Mouse (Mus musculus) heart, adult 8-10 months (tissue): ENCODE measurements at regions not wholly inside any gene's neighbourhood (a gene's known extent, or its start where the extent isn't known, plus 50 kb on each side); places are given as distances from the start of the nearest gene placed in this dataset.

Experiments
- DNase-seq: peaks from one replicate; pipeline ENCODE4 v3.0.0; 2022; ENCODE audit warnings: low spot score

DNA sequence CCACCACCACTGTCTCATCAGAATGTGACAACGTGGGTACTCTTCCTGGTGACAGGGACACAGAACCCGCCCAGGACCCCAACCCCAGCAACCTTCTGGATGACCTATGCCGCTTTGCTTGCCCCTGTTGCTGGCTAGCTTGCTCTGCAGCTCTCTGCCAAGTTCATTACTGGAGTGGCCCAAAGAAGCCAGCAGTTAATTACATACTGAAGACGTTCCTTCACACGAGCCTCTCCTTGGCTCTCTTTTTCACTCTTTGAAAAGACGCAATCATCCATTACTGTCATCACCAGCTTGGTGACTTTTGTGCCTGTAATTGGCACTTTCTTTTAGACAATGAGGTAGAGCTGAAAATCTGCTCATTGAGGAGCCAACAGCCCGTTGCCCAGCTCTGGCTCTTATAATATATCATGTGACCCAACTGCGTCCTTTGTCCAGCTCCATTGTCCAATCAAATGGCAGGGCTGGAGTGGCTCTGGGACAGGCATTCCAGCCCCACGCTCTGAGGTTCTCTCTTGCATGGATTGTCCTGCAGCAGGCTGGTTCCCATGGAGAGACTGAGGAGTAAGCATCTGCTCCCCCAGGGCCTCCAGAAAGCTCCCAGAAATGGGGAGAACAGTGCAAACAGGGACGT is 274.4 kb upstream of the Gm10131 start:
- no peak for DNase-seq

DNA sequence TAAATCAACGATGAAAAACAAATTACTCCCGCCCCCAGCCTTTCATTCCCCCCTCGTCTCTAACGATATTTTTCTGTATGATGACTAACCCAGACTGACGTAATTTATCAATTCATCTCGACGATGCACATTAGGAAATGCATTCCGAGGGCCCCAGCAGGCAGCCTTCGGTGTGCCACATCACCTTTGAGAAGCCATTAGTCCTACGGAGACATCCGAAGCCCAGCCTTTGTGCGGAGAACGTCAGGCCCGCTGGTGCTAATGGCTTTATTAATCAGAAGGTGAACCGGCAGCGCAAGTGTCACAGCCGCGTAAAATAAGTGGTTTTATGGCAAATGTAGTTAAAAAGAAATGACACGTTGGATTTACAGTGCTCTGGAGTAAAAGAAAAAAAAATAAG is 269.1 kb upstream of the Gm10131 start:
- DNase-seq = no peak

DNA sequence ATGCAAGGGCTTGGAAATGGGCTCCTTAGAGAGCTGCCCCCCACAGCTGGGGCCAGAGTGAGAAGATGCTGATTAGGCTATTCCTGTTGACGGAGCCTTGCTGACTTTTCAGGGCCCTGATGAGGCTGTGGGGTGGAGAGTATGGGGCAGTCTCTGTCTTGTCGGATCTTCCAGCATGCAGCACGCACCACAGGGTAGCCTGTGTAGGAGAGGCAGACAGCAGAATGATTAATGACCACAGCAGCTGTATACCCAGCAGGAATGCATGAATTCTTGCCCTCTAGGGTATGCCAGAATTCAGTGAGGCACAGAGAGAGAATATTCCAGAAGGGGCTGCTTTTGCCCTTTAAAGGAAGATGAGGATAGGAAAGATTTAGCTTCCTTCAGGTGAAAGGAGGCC is 265.6 kb upstream of the Gm10131 start:
- no peak for DNase-seq

DNA sequence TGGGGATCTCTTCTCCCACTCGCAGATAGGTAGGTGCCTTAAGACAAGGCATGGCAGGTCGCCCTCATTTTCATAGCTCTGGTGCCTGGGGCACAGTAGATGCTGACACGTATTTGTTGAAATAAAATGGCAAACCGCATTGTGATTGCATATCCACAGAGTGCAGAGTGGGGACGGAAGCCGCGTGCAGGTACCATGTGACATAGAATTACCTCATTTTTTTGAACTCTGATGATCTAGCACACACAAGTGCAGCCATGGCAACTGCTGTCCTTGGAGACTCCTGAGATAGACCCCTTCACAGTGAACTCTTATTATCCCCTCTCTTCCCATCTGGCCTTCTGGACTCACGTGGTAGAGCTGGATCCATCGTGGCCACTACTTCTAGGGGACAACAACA is 262.7 kb upstream of the Gm10131 start:
- no peak for DNase-seq

DNA sequence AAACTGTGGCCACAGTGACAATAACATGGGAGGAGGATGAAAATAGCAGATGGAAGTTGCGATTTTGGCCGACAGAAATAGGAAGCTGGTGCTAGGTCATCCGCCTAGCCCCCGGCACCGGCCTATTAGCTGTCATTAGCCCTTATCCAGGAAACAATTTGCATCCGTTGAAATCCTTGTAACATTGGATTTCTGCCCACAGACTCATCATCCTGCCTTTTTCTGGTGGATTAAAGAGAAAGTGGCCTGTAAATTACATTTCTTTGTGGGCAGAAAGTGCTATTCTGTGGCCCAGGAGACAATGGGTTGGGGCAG is 261.1 kb upstream of the Gm10131 start:
- no peak for DNase-seq

DNA sequence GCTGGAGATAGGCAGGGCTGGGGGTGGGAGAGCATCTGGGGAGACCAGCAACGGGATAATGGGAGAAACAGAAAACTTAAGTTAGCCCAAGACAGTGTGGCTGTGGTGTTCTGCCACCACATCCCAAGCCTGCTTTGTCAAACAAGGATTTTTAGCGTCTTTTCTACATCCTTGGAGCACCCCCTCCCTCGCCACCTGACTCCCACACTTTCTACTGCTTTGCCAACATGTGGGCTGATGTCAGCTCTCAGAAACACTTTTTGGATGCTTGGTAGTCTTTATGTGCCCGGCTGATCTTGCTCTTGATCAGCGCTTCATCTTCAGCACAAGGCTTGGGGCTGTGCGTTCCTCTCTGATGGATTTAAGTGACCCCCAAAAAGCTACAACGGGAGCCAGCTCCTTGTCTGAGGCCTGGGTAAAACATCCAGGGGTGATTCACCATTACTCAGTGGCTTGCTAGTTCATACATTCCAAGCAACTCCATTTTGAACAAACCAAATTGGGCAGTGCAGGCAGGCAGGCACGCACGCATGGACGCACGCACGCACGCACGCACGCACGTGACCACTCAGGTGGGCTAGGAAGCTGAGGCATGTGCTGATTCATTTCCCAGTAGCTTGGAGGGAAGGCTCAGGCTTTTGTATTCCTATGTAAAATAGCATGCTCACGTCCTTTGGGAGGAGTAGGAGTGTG is 260.6 kb upstream of the Gm10131 start:
- no peak for DNase-seq

DNA sequence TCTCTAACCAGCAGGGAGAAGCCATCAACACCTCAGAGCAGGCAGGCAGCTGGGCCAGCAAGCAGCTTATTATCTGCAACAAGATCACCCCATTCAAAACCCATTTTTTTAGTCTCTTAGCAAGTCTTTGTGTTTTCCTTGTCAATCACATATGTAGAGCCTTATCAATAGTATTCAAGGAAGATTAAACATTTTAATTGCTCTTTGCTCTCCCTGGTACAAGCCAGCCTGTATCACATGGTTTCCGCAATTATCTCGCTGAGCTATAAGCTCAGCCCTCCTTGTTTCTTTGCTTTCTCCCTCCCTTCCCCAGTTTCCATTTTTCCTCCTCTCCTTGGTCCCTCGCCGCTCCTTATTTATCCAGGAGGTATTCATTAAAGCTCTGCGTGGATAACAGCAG is 259.9 kb upstream of the Gm10131 start:
- DNase-seq = no peak

DNA sequence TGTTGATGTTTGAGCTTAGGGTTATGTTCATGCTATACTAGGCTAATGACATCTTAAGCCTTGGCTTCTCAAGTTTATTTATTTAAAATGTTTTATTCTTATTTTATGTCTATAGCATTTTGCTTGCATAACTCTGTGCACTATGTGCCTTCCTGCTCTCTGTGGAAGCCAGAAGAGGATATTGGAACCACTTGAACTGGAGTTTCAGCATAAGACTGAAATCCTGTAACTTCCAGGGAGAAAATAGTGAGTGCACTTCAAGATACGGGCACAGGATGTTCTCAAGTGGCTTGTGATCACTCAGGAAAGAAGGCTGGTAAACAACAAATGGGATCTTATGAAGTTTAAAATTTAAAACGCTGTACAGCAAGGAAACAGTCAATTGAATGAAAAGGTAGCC is 257.0 kb upstream of the Gm10131 start:
- DNase-seq = no peak

DNA sequence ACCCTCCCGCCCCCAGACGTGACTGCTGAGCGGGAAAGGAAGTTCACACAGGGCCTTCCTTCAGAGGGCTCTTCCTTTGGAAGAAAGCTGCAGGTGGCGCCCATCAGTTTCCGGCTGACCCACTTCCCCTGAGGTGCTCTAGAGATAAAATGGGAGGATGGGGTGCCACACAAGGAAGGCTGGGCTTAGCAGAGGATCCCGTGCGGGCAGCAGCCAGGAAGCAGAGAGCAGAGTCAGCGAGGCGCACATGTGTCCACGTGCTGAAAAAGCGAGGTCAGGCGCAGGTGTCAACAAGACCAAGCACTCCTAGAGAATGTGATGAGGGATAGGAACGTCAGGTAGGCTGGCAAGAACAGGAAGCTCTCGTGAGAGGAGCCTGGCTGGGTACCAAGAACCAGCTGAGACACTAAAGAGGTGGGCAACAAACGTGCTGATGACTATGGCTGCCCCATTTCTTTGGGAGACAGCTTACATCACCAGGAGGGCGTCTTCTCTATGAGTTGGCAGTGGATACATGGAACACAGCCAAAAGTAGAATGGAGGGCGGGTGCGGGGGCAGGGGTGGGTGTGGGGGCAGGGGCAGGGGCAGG is 253.0 kb upstream of the Gm10131 start:
- DNase-seq = no peak

DNA sequence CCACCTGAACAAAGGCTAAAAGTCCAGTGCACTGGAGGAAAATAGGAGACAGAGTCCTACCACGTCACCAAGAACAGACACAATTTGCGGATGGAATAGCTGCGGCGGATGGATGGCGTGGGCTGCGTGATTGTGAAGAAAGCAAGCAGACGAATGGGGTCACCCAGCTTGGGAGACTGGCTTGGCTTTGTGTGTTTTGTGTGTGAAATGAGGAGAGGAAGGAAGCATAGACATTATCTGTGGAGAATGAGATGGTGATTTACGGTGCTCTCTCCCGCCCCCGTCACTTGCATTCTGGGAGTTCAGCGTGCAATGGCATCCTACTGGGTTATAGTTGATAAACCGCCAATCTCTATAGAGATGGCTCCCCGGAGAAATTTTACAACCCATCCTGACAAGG is 252.1 kb upstream of the Gm10131 start:
- no peak for DNase-seq

DNA sequence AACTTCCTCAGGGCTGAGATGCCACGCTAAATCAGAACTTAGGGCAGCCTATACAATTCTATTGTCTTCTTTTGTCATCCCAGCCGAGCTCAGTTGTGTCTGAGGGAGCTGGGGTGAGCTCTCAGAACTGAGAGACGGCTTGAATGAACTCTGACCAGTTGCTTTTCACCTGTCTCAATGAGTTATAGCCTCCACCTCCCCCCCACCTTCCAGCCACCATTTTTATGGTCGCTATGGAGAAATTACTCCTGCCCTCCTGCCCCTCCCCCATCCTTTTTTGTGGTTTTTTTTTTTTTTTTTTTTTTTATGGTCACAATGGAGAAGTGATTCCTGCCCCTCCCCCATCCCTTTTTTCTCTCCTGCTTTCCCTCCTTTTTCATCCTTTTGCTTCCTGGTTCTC is 251.6 kb upstream of the Gm10131 start:
- no peak for DNase-seq

DNA sequence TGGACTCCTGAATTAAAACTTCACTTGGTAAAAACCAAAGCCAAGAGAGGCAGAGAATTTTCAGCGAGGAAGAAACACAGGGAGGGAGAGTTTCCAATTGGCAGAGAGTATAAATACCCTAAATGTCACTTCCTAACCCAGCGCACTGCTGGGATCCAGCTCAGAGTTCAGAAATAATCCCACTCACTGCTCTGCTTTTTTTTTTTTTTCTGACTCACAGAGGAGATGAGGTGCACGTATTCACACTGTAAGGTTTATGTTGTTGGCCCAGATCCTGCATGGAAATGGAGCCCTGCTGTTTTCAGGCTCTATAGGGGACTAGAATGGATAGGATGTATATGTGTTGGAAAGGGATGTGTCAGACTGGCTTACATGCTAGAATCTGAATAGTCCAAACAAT is 249.8 kb upstream of the Gm10131 start:
- DNase-seq = no peak

DNA sequence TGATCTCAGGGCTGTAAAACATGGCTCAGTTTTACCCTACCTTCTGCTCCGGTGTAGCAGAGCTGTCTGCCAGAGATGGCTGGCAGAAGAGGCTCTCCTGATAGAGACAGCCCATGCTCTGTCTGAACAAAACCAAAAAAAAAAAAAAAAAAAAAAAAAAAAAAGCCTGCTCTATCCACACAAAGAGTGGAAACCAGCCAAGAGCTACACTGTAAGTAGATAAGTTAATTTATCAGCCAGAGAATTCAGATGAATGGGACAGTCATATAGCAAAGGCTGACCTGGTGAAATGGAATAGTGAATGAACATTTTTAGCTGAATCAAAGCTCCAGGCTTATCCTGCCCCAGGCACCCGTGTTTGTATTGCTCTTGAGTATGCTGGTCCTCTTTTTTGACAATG is 248.2 kb upstream of the Gm10131 start:
- DNase-seq = no peak

DNA sequence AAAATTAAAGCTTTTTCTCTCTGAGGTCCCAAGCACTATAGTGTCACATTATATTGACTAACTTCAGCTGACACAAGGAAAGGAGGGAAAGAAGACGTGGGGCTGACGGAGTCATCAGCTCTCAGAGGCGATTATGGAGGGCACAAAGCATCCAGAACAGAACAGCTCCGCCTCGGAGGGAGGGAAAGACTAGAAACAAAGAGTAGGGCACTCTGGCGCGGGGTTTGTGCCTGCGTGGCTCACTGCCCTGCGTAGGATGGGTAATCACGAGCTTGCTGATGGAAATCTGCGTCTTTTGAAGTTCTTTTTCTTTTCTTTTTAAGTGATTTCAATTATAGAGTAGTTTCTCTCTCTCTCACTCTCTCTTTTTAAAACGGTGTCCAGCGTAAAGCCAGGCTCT is 243.5 kb upstream of the Gm10131 start:
- DNase-seq = no peak

DNA sequence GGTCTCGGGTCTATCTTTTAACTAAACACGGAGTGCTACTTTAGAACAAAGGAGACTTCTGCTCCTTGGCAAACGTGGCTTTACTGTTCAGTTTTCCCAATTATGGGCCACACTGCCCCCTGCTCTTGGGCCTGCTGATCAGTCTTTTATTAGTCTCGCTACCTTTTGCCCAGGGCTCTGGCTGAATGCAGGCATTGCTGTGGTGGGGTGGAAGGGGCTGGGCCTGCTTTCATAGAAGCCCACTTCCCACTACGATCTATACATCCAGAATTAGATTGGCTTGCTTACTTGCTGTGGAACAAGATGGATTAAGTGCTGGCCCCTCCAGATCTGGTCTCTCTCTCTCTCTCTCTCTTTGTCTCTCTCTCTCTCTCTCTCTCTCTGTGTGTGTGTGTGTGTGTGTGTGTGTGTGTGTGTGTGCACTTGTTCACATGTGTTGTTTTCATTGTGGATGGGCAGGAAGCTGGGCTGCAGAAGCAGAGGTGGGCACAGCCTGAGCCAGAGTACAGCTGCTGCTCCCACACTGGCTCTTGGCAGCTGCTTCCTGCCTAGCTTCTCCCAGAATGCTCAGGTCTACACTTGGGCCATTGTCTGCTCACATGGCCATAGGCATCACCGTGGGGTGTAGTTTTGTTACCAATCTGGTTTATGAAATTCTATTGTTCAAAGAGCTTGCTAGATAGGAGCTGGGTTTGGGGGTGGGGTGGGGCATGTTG is 241.8 kb upstream of the Gm10131 start:
- no peak for DNase-seq

DNA sequence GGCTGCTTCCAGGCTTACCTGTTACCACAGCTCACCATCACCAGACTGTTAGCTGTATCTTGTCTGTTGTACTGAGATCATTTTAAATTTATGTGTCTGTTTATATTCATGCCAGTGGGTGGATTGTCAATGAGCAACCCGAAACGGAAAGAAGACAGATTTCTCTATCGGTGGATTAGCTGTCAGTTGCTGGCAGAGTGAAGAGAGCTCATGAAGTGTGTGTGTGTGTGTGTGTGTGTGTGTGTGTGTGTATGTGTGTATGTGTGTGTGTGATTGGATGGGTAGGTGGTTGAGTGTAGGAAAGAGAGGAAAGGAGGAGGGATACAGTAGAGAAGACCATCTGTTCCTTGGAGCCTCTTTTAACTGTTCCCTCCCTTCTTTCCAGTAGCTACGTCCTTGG is 223.3 kb upstream of the Gm10131 start:
- no peak for DNase-seq

DNA sequence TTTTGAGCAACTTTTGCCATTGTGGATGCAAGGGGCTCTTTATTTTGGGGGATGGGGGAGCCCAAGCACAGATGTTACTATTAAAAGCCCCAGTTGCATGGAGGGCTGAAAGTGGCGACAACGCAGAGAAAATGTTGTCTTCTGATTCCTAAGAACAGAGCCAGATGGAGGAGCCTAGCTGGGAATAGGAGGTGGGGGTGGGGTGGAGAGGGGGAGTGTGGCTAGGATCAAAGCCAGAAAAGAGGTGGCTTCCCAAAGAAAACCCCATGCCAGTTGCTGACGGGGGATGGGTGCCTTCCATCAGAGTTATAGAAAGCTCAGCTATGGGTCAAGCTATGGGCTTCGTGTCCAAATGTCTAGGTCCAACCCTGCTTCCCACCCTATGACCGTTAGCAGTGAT is 220.1 kb upstream of the Gm10131 start:
- no peak for DNase-seq

DNA sequence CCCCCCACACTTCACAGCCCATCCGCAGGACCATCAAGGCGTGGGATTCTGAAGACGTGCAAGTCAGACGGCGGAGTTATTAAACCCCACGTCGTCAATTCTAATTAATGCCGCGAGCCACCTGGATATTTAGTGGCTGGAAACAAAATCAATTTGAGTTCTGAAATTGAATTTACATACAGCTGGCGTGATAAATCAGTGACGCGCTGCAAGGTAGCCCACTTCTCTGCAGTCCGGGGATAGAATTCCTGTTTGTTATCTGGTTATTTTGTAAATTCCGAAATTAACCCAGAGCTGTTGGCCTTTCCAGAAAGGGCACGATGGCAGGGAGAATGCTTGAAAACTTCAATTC is 215.1 kb upstream of the Gm10131 start:
- DNase-seq = no peak

DNA sequence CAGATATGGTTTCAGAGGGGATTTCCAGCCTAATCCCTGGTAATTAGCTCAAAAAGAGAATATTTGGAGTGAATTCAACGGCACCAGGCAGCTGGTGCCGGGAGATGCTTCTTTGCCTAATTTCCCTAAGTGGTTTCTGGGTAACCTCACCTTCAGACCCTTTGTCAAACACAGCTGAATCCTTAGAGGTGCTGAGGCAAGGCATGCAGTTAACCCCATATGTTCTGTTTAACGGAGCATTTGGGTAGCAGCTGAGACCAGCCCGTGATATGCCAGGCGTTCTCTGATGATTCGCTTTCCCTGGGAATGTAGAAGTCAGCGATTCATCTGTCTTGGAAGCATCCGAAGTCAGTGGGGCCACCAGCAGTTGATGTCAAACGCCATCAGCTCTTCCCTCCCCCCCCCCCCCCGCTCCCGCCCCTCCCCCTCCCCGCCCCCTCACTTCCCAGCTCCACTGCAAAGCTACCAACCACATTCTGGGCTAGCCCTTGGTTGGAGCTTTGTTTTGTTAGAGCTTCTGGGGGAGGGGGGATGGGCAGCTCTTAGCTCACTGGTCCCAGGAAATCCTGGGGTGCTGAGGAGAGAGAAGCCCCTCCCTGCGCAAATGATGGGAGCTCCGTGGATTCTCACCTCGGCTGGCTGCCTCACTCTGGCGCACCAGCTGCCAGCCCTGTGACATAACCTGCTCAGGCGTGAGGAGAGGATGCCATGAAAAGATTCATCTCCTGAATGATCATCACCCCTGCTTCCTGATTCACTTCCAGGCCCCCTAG is 214.5 kb upstream of the Gm10131 start:
- no peak for DNase-seq

DNA sequence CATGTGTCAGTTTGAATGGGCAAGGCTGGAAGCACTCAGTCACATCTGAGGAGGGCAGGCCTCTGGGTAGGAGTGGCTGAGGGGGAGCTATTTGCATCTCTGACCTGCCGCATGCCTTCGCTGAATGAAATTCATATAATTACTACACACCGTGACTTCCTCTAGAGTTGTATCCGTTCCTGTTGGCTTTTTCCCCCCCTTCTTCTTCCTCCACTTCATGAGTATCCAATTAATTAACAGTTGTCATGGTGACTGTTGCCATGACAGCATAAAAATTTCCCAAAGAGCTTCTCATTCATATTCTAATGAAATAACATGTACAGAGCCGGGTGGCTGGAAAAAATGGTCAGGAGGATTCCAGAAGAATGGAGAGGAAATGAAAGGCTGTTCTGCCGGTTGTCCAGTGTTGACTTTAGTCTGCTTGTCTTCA is 208.6 kb upstream of the Gm10131 start:
- no peak for DNase-seq

DNA sequence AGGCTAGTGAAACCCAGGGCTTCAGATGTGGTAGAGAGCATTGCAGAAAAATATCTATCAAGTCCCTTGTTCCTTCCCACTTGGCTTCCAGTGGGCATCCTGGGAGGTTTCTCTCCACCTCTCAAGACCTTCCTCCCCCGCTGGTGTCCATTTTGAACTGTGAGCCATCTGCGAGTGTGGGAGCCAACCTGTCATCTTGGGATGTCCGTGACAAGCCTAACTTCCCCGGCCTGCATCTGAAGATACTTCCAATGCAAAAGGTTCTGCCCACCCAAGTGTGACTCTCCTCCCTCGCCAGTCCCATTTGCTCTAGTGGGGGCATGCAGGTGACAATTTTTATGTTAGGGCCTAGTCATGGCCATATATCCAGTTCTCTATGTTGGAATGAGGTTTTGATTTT is 208.2 kb upstream of the Gm10131 start:
- no peak for DNase-seq

DNA sequence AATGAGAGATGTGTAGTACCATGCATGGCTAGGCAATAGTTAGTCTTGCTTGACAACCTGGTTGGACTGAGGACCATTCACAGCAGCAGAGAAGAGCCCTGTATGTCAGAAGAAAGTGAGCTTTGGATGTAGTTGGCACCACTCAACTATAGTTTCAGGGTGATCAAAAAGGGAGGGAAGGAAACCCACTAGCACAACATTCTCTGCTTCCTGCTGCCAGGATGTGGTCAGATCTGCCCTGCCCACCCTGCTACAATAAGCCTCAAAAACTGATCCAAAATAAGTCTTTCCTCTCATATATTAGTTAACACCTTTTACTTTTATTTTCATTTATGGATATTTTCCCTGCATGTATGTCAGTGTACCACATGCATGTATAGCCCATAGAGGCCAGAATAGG is 203.7 kb upstream of the Gm10131 start:
- no peak for DNase-seq
